Mouse (Mus musculus): Measurements from ENCODE around the gene Actr10. TPM values are rescaled to one million over a fixed set of nuclear protein-coding genes. Genes with fewer than 3 reads are reported as not detected.

Gene Actr10
- total RNA-seq, 1 experiment from 2014 or later, result 197 TPM

DNA sequence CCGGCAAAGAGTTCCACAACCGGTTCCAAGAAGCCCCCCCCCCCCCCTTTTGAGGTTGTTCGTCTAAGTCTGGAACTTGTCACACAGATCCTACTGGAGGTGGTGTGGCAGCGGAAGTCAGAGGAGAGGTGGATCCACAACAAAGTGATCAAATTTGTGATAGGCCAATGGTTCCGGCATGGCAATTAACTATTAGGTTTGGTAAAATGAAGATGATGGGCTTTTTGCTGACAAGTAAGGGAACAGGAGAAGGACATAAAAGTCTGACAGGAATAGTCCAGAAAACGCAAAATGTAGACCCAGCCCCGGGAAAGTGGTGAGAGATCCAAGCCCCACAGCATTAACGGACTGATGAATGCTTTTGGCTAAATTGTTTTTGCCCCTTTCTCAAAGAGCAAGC lies 29.9 kb downstream of the Actr10 start:
- DNase-seq, result no peak

DNA sequence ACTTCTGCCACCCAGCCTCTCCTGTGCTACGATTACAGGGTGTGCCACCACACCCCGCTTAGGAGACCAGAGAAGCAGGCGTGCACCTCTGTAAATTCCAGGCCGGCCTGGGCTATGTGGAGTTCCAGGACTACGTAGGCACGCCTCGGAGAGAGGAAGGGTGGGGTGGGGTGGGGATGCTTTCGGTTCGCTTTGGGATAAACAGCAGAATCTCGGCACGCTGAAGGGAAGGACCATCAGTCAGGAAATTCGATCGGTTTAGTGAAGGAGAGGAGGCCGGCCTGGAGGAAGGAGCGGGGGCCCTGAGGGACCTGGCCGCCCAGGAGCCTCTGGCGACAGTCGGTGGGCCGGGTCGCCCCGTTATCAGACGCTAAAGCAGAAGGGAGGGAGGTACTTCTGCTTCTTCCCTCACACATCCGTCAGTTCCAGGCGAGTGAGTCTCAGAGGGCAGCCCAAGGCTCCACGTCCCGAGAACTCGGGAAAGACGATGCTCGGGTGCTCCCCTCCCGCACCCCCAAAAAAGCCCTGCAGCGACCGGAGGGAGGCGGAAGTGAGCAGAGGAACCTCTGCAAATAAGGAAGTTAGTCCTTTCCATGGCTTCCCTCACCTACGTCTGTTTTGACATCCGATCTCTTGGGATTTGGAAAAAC lies 30.6 kb downstream of the Actr10 start:
- DNase-seq, result peak; percentile 76

DNA sequence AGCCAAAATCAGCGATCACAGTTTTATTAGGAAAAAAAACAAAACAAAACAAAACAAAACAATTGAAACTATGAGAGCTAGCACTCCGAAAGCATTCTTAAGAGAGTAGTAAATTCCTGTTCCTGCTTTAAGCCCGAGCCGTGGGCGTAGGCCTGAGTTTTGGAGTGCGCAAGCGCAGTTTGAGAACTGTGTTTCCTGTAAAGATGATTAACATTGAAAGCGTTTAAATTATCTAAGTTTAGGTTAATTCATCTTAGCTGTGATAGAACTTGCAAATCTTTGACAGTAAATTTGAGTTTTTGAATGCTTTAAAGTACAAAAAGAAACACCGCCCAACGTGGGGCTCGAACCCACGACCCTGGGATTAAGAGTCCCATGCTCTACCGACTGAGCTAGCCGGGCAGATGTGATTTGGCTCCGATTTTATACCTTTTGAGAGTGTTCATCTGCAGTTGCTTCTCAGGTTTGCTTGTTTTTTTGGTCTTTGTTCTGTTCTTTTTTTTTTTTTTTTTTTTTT lies 31.2 kb downstream of the Actr10 start:
- peak; percentile 84 for DNase-seq

DNA sequence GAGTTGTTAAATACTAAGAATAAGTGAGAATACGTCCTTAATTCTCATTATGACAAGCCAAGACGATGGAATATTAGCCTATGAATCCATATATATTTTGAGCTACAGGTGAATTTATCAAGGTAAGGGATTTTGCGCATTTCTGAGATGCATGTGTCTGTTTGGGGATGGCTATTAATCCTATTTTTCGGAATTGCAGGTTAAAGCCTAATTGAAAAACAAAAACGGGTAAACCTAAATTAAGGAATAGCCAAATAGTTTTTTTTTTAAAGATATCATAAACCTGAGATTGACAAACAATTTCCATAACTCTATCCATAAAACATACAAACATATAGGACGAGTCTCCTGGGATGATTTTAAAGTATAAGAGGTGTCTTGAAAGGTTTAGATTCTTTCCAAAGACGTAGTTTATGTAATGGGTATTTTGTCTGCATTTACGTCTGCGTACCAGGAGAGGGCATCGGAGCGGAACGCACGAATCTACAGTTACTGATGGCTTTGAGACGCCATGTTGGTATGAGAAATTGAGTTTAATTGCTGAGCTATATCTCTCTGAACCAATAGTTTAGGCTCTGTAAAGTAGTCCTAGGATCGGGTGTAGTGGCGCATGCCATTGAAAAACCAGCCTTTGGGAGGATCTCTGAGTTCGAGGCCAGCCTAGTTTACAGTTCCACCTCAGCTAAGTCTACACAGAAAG lies 32.0 kb downstream of the Actr10 start:
- DNase-seq, result peak; percentile 37

DNA sequence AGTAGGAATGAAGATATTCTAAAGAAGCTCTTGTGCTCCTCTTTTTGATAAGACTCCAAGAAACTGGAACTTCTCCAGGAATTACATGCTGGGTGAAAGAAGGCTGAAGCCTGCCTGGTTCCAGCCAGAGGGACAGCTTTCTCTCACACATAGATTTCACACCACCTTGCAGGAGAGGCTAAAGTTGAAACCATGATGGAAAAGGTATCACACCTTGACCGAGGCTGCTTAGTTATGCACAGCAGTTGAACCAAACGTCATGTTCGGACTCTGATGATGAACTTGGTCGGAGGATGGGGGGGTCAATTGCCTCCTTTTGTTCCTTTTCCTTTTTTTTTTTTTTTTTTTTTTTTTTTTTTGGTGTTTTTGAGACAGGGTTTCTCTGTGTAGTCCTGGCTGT lies 36.2 kb downstream of the Actr10 start:
- no peak for DNase-seq

DNA sequence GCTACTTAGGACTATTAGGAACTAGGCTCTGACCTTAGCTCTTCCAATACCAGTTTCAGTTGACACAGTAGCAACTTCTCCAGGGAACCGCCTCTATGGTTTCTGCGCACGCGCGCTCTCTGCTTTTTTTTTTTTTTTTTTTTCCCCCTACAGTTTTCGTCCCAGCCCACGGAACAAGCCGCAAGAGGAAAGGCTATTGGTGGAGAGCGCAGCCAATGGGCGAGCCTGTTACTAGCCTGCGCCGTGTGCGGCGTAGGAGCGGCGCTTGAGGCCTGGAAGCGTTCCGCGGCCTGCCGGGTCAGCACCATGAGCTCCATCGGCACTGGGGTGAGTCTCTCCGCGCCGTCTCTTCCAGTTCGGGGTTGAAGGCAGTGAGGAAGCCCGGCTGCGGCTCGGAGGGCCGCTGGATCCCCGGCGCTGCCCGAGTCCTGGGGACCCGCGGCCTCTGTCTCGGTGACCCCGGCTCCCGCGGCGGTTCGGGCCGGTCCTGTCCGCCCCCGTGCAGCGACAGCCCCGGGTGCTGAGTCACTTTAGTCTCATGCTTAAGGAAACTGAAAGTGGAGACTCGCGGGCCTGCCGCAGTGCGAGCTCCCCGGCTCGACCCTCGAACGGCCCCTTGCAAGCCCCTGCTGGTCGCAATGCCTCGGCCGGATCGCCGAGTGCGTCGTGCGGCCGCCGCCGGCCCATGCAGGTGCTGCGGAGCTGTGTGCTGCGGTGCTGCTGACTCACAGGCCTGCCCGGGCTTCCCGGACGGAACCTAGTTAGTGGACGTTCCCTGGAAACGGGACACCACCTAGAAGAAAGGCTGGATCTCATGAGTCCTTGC lies 37.0 kb downstream of the Actr10 start, which contains the start of gene Psma3:
Gene Psma3, plus strand, starts transcription at position 181 of the 826 bp plus-strand sequence.
- DNase-seq, result peak; percentile 88

DNA sequence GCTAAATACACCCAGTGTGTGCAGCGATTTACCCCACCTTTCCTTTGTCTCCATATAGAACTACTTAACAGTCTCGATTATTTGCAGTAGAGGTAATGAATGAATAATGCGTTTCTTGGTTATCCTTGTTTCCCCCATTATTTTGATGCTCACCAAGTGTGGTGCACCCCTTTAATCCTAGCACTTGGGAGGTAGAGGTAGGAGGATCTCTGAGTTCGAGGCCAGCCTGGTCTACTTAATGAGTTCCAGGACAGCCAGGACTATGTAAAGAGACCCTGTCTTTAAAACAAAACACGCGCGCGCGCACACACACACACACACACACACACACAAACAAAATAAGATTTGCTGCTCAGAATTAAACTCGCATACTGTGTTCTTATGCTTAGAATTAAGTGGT lies 37.7 kb downstream of the Actr10 start:
- no peak for DNase-seq

DNA sequence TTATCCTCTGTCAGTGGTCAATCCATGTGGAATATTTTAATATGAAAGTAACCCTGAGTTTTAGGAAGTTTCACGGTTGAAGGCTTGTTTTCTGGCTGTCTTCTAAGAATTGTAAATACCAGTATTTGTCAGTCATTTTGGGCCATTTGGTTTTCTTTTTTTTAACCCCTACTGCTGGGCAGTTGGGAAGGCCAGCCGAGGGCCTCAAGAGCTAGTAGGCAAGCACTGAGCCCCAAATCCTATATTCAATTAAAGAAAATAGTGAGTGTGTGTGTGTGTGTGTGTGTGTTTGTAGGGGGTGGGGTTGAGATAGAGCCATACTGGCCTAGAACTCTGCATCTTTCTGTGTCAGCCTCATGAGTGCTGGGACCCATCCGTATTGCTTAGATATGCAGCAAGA lies 38.2 kb downstream of the Actr10 start:
- no peak for DNase-seq

DNA sequence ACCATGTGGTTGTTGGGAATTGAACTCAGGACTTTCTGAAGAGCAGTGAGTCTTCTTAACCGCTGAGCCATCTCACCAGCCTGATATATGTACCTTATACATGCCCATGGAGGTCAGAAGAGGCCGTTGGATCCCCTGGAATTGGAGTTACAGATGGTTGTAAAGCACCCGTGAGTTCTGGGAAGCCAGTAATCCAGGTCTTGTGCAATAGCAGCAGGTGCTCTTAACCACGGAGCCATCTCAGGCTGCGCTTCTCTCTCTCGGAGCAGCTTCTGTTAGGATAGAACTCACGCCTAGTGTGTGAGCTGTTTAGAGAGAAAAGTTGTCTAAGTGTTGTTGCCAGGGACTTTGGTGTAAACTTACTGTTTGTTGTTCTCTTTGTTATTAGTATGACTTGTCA lies 40.7 kb downstream of the Actr10 start:
- DNase-seq, result no peak

DNA sequence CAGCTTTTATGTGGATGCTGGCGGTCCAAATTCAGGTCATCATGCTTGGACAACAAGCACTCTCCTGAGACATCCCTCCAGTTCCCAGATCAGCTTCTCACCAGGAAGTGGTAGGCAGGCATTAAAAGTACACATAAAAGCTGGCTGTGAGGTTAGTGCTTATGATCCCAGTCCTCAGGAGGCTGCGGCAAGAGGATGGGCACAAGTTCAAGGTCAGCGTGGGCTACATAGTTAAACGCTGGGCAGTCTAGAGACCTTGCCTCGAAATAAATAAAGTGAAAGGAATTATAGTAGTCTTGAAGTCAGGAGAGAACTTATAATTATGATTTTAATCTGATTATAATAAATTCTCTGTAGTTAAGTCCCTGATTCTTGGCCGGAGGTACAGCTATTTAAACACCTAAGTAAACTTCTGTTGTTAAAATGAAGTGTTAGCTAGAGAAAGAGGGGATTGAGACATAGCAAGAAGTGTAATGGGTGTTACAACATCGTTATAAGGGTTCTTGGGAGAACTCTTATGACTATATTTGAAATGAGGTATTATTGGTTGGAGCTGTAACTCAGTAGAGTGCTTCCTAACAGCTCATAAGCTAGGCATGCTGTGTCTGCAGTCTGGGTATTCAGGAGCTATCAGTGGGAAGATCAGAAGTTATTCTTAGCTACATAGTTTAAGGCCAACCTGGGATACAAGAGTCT lies 47.3 kb downstream of the Actr10 start:
- no peak for DNase-seq

DNA sequence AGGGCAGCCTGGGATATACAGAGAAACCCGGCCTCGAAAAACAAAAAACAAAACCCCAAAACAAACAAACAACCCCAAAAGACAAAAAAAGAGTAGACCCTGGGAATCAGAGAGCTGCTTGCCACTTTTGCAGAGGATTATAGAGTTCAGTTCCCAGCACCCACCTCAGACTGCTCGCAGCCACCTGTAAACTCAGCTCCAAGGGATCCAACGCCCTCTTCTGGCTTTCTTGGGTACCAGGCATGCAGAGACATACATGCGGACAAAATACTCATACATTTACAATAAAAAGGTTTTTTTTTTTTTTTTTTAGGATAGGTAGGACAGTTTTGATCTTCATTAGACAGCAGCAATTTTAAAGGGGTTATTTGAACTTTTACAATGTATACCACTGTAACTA lies 59.6 kb downstream of the Actr10 start:
- no peak for DNase-seq

DNA sequence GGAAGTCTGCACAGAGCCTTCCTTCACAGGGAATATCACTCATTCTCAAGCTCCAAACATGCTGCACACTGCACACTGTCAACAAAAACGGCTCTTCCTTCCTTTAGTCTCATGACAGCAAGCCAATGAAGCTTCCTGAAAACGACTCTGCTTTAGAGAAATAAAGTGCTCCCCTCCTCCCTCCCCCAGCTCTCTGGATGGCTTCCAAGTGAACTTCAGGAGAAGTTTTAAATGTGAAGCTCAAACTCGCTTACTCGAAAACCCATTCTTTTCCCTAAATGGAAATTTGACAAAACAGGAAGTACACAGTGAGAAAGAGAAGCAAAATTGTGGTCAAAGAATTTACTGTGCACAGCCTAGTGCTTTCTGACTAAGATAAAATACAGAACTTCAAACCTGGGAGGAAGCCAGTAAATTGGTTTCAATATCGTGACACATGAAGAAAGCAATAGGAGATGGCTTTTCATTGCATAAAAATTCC lies 61.8 kb downstream of the Actr10 start:
- peak; percentile 25 for DNase-seq

DNA sequence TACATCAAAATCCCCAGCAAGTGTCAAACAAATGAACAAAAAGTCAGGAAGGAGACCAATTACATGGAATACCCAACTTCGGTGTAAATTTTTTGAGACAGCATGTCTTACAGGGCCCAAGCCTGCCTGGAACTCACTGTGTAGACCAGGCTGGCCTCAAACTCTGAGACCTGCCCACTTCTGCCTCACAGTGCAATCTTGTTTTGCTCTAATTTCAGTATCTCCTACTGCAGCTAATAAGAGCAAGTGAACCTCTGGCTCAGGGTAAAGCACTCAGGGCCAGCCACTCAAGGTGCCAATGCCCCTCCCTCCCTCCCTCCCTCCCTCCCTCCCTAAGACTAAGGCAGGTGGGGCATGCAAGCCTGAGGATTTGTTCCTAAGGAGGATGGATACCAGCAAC lies 62.7 kb downstream of the Actr10 start:
- DNase-seq, result no peak

DNA sequence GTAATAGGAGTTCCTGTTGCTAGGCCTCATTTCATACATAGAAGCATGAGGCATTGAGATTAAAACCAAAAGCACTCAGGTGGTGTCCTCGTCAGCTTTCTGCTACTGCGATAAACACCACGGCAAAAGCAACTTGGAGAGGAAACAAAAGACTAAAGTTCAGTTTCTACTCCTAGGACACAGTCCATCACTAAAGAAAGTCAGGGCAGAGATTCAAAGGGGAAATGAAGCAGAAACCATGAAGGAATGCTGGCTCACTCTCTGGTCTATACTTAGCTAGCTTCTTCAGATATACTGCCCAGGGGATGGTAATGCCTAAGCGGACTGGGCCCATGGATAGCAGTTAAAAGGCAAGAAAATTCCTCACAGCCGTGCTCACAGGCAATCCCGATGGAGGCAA lies 63.8 kb downstream of the Actr10 start:
- DNase-seq, result no peak

DNA sequence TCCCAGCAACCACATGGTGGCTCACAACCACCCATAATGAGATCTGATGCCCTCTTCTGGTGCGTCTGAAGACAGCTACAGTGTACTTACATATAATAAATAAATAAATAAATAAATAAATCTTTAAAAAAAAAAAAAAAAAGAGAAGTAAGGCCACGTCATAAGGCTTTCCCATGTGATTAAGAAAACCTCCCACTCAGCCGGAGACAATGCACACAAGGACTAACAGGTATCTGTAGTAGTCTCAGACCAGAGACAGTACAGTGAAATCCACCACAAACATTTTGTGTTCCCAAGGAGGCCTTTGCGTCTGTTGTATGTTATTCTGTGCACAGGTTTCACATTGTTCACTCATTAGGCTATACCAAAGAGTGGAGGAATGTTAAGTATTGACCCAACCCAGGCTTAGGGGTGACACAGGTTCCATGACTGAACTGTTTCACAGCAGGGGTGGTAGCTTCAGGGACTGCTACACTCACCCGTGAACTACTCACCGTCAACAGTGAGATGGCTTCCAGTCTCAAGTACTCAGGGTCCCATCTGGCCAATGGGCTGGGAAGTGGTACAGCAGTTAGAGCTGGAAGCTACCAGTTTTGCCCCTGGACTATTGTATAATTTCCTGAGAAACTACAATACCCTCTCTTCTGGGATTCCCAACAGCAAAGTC lies 66.2 kb downstream of the Actr10 start:
- DNase-seq, result no peak

DNA sequence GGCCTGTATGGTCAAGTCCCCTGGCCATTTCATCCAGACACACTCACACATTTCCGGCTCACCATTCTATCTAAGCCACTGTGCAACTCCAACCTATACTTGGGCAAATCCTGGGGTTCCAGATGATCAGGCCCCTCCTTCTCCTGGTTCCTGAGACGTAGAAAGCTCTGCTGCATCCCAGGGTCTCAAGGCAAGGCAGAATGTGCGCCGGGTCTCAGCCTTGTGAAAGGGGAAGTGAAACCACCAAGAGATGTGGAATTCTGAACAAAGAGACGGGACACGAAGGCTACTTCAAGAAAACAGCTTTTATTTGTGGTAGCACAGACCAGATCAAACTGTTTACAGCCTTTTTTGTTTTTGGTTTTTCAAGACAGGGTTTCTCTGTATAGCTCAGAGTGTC lies 68.5 kb downstream of the Actr10 start:
- no peak for DNase-seq

DNA sequence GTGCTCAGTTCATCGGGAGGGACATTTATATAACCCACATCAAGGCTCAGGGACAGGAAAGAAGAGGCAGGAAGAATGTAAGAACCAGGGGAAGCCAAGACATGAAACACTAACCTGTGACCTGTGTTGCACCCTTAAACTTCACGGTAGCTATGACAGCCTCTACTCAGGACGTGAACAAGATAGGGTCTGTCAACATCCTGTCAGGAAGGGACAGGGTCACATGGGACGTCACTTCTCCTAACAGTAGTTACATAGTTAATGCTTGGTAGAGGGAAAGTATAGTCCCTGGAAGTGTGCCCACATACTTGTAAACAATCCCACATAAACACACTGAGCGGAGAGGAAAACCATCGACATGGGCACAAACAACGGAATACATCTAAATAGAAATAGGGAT lies 69.2 kb downstream of the Actr10 start:
- no peak for DNase-seq

DNA sequence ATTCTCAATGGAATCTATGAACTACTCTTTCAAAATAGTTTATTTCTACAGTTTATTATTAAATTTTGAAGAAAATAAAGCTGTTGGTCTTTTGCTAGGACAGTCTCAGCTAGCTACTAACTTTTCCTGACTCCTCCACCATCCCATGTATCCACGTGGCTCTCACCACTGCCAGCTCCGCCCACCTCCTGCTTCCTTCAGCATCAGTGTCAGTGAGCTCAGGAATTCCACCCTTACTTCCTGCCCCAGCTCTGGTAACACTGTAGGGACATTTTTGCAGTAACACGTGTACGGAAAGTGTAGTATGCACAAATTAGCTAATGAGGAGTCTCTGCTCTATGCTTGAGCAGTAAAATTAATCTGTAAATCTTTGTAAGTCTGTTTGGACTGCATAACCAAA lies 72.1 kb downstream of the Actr10 start:
- peak; percentile 21 for DNase-seq

Data from adrenal gland, postnatal 25 days (tissue).